Comparison of ENCODE assay signal across 8 mouse cellular contexts in genomic region chr14:25636297-25636696, GRCm38 (mm10). TPM values are rescaled to one million over a fixed set of nuclear protein-coding genes. Genes with fewer than 3 reads are reported as not detected.
DNase-seq lines count a peak whose midpoint lies in the region; ATAC-seq and TF ChIP-seq lines count a peak whose summit lies in the region.

No protein-coding gene starts in this region.

- H3K27ac ChIP-seq in left cerebral cortex, adult 2 months = peak overlapping the region; percentile 38; the same call in 1 of the 2 replicates
- peak overlapping the region; percentile 54 for H3K27ac ChIP-seq in forebrain, postnatal 0 days (ENCODE audit: low read depth, low read length)
- peak overlapping the region; percentile 62 for H3K27ac ChIP-seq in midbrain, postnatal 0 days (ENCODE audit: low read depth, low read length)

- no peak overlapping the region for H3K9ac ChIP-seq in forebrain, postnatal 0 days
- no peak overlapping the region for H3K9ac ChIP-seq in midbrain, postnatal 0 days (replicated peaks; ENCODE audit: low read length, poor library complexity, severe bottlenecking)

- ATAC-seq in forebrain, postnatal 0 days = peak; percentile 69
- ATAC-seq in midbrain, postnatal 0 days (ENCODE audit: low FRiP score) = no peak
- ATAC-seq in CD4-positive, CD25-positive, alpha-beta regulatory T cell, adult 4 months = no peak
- ATAC-seq in activated CD4-positive, CD25-positive, alpha-beta regulatory T cell, adult 4 months = no peak

- H3K36me3 ChIP-seq in forebrain, postnatal 0 days (ENCODE audit: insufficient read depth) = peaks cover 34% of the 10 kb centered on the region
- H3K36me3 ChIP-seq in midbrain, postnatal 0 days (ENCODE audit: insufficient read depth, low read length) = peaks cover 37% of the 10 kb centered on the region

- no peaks in the 10 kb centered on the region for H3K9me3 ChIP-seq in forebrain, postnatal 0 days (ENCODE audit: low read length)
- H3K9me3 ChIP-seq in midbrain, postnatal 0 days (ENCODE audit: low read length) = no peaks in the 10 kb centered on the region

- no peak overlapping the region for H3K4me3 ChIP-seq in left cerebral cortex, adult 2 months
- H3K4me3 ChIP-seq in forebrain, postnatal 0 days (ENCODE audit: low read depth, low read length) = no peak overlapping the region
- no peak overlapping the region for H3K4me3 ChIP-seq in midbrain, postnatal 0 days (ENCODE audit: low read depth, low read length)

- intact Hi-C loops in left cerebral cortex, adult 2 months (cut with DNase I) = no loop called here

- WGBS in forebrain, postnatal 0 days = 7% methylated on average over 7 of the region's 7 CpGs
- 16% methylated on average over 7 of the region's 7 CpGs for WGBS in midbrain, postnatal 0 days

- DNase-seq in left cerebral cortex, adult 2 months (ENCODE audit: extremely low spot score in 1 of 2, low spot score in 2 of 2) = peak in 1 of 2 experiments; percentile 43
- DNase-seq in left cerebral cortex, adult 9 months (ENCODE audit: low spot score in 2 of 2) = no peak
- DNase-seq in cerebellum, adult 8-10 months = peak; percentile 70
- peak; percentile 51 for DNase-seq in forebrain, postnatal 0 days
- peak; percentile 71 for DNase-seq in midbrain, postnatal 0 days (ENCODE audit: low spot score)
- no peak for DNase-seq in liver

- no peak overlapping the region for H3K4me2 ChIP-seq in forebrain, postnatal 0 days (ENCODE audit: low read depth)
- no peak overlapping the region for H3K4me2 ChIP-seq in midbrain, postnatal 0 days (ENCODE audit: low read depth, low read length, poor library complexity, severe bottlenecking)

- H3K4me1 ChIP-seq in forebrain, postnatal 0 days (ENCODE audit: insufficient read depth) = peaks cover 10% of the 10 kb centered on the region
- H3K4me1 ChIP-seq in midbrain, postnatal 0 days (ENCODE audit: insufficient read depth, low read length) = peaks cover 16% of the 10 kb centered on the region

- no peaks in the 10 kb centered on the region for H3K27me3 ChIP-seq in forebrain, postnatal 0 days (ENCODE audit: insufficient read depth, low read length)
- no peaks in the 10 kb centered on the region for H3K27me3 ChIP-seq in midbrain, postnatal 0 days (ENCODE audit: insufficient read depth, low read length)

- no peak for TF ChIP-seq CTCF in left cerebral cortex, adult 2 months (IDR thresholded peaks at IDR 0.05)
- no peak for TF ChIP-seq CTCF in forebrain, postnatal 0 days (IDR thresholded peaks at IDR 0.05; ENCODE audit: low read depth)
- no peak for TF ChIP-seq CTCF in midbrain, postnatal 0 days (IDR thresholded peaks at IDR 0.05)

RNA-seq across cellular contexts. Expression of gene Ppif, which starts 57.7 kb away (rescaled TPM):
- total RNA-seq in left cerebral cortex, adult 2 months (2021) = 10 to 100 TPM; 24.0 to 24.3 TPM
- 33.3 and 39.7 TPM in 2 replicates for total RNA-seq in forebrain, postnatal 0 days (2014; rRNA removed)
- 35.0 and 35.3 TPM in 2 replicates for polyA plus RNA-seq in forebrain, postnatal 0 days (2015; fragmentation: Nextera tagmentation; extraction: Ambion mirVana)
- 51.4 and 55.8 TPM in 2 replicates for total RNA-seq in midbrain, postnatal 0 days (2014; rRNA removed)
- 50.2 and 52.2 TPM in 2 replicates for polyA plus RNA-seq in midbrain, postnatal 0 days (2015; fragmentation: Nextera tagmentation; extraction: Ambion mirVana)
- polyA plus RNA-seq in CD4-positive, CD25-positive, alpha-beta regulatory T cell, adult 4 months (2017; shearing (Covaris generic)) = 10 to 100 TPM; 22.0 to 27.0 TPM
- 10 to 100 TPM; 23.8 to 28.5 TPM for polyA plus RNA-seq in activated CD4-positive, CD25-positive, alpha-beta regulatory T cell, adult 4 months (2017; shearing (Covaris generic))

Comparison
In these comparisons a context has a peak if more than half of its experiments do, and no peak if none do; other contexts are left out.
1. DNase-seq: peak in cerebellum, adult 8-10 months (single experiment), forebrain, postnatal 0 days (single experiment) and midbrain, postnatal 0 days (single experiment); none in left cerebral cortex, adult 9 months (0 of 2) and liver (single experiment).
2. Peak in every context shown above with its lines, with median percentiles within 50 percentile points of each other: H3K27ac ChIP-seq.